Mouse (Mus musculus) heart, embryonic 10.5 days (tissue): ENCODE results near the gene Zmat3. TPM values are rescaled to one million over a fixed set of nuclear protein-coding genes. Genes with fewer than 3 reads are reported as not detected.
A peak's percentile ranks its signal among the peaks of the same experiment; 100 is the strongest.

Experiments
- DNase-seq: peaks from one replicate; pipeline ENCODE4 v3.0.0-alpha.2; 2017; ENCODE audit warnings: low spot score
- H3K27ac ChIP-seq: fragments of 300-500 bp; sonication (generic); 2 replicates; pipeline ENCODE4 v1.5.1; 2016; ENCODE audit warnings: mild to moderate bottlenecking
- H3K27me3 ChIP-seq: fragments of 300-500 bp; sonication (generic); 2 replicates; pipeline ENCODE4 v1.6.1; 2016; ENCODE audit warnings: mild to moderate bottlenecking; ENCODE audit not compliant: poor library complexity, insufficient read depth, severe bottlenecking
- H3K36me3 ChIP-seq: fragments of 300-500 bp; sonication (generic); 2 replicates; pipeline ENCODE4 v1.6.1; 2016; ENCODE audit warnings: mild to moderate bottlenecking, moderate library complexity
- H3K4me1 ChIP-seq: fragments of 300-500 bp; sonication (generic); 2 replicates; pipeline ENCODE4 v1.6.1; 2016; ENCODE audit warnings: mild to moderate bottlenecking
- H3K4me3 ChIP-seq: fragments of 300-500 bp; sonication (generic); 2 replicates; pipeline ENCODE4 v1.5.1; 2016; ENCODE audit warnings: mild to moderate bottlenecking, moderate library complexity
- H3K9me3 ChIP-seq: fragments of 300-500 bp; sonication (generic); 2 replicates; pipeline ENCODE4 v1.6.1; 2016; ENCODE audit warnings: mild to moderate bottlenecking, moderate library complexity
- WGBS: fragments of 180-500 bp; shearing (Covaris S2); methylation state at CpG from one replicate; pipeline ENCODE4 v1.1.7; 2016; 5-methylcytosine and 5-hydroxymethylcytosine counted together
- polyA plus RNA-seq: library from polyadenylated mRNA; unstranded; fragments of >200 nt; fragmentation: Nextera tagmentation; extraction: Ambion mirVana; gene quantifications from 2 replicates; pipeline ENCODE4 v1.2.1, GENCODE M21; 2016

Zmat3 gene
- polyA plus RNA-seq, result 4.6 and 5.3 TPM in 2 replicates

DNA sequence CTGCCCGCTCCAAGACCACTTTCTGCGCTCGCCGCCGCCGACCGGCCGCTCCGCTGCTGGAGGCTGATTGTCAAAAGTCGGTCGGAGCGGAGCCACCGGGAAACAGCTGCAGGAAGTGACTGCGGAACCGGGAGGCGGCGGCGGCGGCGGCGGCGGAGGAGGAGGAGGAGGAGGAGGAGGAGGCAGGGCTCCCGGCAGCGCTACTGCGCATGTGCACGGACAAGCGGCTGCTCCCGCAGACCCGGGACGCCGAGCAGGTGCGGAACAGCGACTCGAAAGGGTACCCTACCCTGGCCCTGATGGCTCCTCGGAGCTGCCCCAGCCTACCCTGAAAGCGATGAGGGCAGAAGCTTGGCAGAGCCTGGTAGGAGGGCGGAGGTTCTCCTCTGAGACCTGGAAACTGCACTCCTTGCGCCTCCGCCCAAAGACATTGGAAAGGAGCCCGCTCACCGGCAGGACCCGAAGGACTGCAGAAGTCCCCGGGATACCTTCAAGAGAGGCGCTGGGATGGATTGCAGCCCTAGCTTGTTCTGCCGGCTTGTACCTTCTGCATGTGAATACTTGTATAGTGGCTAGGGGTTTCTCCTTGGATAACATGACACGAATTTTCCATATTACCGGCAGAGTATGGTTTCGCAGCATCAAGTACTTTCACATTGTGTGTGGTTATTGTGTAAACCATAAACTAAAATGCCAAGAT lies at the start of gene Zmat3:
TSS of gene Zmat3 (minus strand) at position 469 of the 700 bp plus-strand sequence.
- Histone ChIP-seq H3K27ac (peak within 1 kb of the TSS; percentile 91), H3K9me3 (no peaks in the 10 kb centered on the region), H3K36me3 (no peaks in the 10 kb centered on the region), H3K4me3 (peak within 1 kb of the TSS; percentile 89), H3K27me3 (peaks cover 13% of the 10 kb centered on the region; the same call in 1 of the 2 replicates), H3K4me1 (peaks cover 11% of the 10 kb centered on the region)
- DNase-seq, result peak; percentile 92
- 3% methylated on average over 37 of the region's 48 CpGs for WGBS

DNA sequence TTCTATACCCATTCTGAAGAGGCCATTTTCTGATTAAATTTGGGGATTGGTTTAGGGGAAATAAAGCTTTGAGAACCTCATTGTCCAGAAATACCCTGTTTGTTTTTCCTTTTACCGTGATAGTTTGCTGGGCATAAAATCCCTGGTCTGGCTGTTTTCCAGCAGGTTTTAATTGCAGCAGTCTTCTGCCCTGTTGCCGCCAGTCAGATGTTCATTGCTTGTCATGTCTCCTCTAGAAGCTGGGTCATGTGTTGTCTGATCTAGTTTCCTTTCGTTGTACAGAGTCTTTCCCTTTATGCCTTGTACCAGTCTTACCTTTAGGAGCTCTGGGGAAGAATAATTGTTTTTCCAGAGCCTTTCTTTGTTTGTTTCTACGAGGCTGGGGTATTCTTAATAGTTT lies 48.6 kb upstream of the Zmat3 start:
- DNase-seq, result no peak
- Histone ChIP-seq H3K4me1 (peaks cover 38% of the 10 kb centered on the region), H3K27ac (no peak overlapping the region), H3K4me3 (no peak overlapping the region), H3K27me3 (no peaks in the 10 kb centered on the region), H3K9me3 (no peaks in the 10 kb centered on the region), H3K36me3 (no peaks in the 10 kb centered on the region)
- 67% methylated on average over 4 of the region's 4 CpGs for WGBS

DNA sequence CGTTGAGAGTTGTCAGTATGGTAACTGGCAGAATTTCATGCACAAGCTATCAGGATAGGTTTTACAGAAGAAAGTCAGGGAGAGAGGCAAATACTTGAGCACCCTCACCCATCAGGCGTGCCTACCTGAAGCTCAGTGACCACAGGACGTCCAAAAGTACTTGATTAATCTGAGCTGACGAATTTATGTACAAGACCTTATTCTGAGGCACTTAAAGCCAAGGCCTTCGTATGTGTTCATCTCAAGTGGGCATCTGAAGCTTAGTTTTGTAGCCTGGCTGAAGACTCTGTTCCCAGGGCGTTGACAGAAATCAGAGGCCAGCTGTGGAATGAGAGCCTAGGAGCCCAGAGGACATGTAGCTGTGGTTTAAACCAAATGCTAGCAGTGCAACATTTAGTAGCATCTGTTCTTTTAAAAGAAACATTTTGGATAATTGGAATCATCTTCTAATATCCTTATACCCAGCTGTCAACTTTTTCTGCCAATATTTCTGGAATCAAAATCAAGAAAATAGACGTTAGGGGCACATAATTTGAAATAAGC lies 46.8 kb upstream of the Zmat3 start:
- Histone ChIP-seq H3K9me3 (no peaks in the 10 kb centered on the region), H3K4me1 (peaks cover 47% of the 10 kb centered on the region), H3K36me3 (no peaks in the 10 kb centered on the region), H3K27me3 (no peaks in the 10 kb centered on the region), H3K27ac (no peak overlapping the region), H3K4me3 (no peak overlapping the region)
- WGBS, result 47% methylated on average over 7 of the region's 7 CpGs
- DNase-seq, result no peak

DNA sequence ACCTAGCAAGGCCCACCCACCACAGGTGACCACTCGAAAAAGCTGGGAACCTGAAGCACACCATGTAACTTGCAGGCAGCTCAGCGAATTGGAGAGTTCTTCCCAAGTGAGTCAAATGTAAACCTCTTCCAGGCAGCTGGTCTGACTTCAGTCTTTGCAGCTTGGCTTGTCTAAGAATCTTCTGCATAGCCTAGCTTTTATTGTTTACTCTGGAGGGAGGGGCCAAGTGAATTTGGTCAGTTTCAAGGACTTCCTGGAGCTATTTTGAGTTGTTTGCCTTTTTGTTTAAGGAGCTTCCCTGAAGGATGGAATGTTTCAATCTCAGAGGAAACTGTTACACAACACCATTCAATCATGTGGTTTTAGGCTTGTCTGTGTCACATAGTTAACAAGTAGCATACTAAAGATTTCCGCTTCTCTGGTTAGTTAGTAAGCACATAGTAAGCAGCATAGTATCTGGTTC lies 43.0 kb upstream of the Zmat3 start:
- H3K36me3 ChIP-seq, result no peaks in the 10 kb centered on the region
- no peaks in the 10 kb centered on the region for H3K27me3 ChIP-seq
- WGBS, result 88% methylated on average over 3 of the region's 3 CpGs
- H3K27ac ChIP-seq, result no peak overlapping the region
- peaks cover 39% of the 10 kb centered on the region for H3K4me1 ChIP-seq
- no peak for DNase-seq
- H3K9me3 ChIP-seq, result no peaks in the 10 kb centered on the region
- H3K4me3 ChIP-seq, result no peak overlapping the region

DNA sequence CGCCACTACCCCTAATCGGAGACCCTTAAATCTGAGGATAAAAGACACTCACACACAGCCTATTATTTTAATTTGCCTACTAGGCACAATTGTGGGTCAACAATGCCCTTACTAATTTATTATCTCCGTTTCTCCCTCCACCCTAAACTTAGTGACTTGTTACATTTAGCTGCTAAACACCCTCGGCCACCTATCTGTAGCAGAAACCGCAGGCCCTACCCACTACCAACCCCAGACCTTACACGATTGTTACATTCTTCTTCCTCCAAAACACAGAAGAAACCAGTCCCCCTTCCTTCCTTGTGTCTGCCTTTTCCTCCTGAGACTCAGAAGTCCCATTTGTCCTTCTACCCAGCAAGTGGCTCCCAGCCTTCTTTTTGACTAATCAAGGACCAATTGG lies 41.0 kb upstream of the Zmat3 start:
- Histone ChIP-seq H3K27me3 (no peaks in the 10 kb centered on the region), H3K4me3 (no peak overlapping the region), H3K27ac (no peak overlapping the region), H3K9me3 (no peaks in the 10 kb centered on the region), H3K4me1 (peaks cover 32% of the 10 kb centered on the region), H3K36me3 (no peaks in the 10 kb centered on the region)
- DNase-seq, result no peak
- WGBS, result 78% methylated on average over 6 of the region's 6 CpGs

DNA sequence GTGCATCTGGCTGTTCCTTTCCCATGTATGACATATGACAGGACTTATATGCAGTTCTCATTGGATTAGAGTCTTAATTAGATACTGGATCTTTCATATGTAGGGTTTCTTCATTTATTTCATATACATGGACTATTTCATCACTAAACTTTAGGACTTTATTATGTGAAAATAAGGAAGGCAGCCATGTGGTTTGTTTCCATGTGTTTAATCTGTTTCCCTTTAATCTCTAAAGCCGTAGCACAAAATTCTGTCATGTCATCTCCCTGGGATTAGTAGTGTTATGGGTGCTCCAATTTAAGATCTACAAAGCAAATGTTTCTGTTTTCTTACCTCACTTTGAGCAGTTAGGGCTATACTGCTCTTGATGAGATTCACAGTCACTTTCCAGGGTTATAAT lies 39.9 kb upstream of the Zmat3 start:
- no peak for DNase-seq
- WGBS, result 75% methylated on average over 1 of the region's 1 CpGs
- H3K9me3 ChIP-seq, result no peaks in the 10 kb centered on the region
- no peak overlapping the region for H3K27ac ChIP-seq
- peaks cover 40% of the 10 kb centered on the region for H3K4me1 ChIP-seq
- no peak overlapping the region for H3K4me3 ChIP-seq
- no peaks in the 10 kb centered on the region for H3K36me3 ChIP-seq
- no peaks in the 10 kb centered on the region for H3K27me3 ChIP-seq

DNA sequence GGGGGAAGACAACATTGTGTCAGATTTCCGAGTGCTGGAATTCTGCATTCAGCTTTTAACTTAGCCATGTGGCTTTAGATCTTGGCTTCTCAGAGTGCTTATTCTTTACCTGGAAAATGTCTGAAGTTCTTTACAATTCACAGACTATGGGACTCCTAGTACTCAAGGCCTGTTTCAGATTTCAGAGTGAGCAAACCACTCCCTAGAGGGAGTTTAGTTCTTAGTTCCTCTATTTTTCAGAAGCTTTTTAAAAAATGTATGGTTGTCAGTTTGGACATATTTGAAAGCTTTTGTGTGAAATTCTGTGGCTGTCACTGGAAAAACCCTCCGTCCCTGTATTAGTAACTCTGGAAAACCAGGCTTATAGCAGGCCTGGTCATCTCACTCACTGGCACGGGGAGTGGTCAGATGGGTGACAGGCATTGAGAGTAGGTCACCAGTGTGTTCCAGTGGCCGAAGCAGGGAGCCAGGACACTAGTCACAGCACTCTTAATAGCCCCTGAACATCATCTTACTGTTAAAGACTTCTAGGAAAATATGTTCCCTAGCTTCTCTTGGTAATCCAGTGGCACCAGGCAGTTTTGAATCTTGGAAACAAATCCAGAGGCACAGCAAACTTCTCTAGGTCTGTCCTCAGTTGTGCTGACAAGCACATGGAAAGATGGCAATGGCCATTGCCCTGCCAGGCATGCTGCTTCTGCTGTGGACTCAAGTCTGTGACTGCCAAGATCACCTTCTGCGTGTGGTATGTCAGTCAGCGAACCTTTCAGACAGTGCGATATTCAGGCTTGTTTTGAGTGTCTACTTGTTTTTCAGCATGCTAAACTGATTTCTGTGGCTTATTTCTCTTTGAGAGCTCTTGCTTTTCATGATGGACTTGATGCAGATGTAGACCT lies 37.4 kb upstream of the Zmat3 start:
- Histone ChIP-seq H3K4me1 (peaks cover 53% of the 10 kb centered on the region), H3K36me3 (no peaks in the 10 kb centered on the region), H3K9me3 (no peaks in the 10 kb centered on the region), H3K27ac (no peak overlapping the region), H3K4me3 (no peak overlapping the region), H3K27me3 (no peaks in the 10 kb centered on the region)
- DNase-seq, result no peak
- 70% methylated on average over 7 of the region's 7 CpGs for WGBS

DNA sequence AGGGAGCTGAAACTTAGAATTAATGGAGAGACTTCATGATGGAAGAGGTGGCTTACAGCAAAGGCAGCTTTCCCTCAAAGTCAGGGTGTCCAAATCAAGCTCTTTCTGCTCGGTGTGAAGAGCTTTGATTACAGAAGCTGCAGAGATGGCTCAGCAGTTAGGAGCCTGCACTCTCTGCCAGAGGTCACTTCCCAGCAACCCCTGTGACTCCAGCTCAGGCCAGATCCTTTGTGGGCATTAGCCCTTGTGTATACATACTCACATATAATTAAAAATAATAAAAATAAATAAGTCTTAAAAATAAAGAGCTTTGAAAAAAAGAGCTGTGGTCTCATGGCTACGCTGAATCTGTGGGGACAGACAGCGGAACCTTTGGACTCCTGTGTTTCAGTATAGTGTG lies 35.8 kb upstream of the Zmat3 start:
- Histone ChIP-seq H3K27me3 (no peaks in the 10 kb centered on the region), H3K4me1 (peaks cover 46% of the 10 kb centered on the region), H3K9me3 (no peaks in the 10 kb centered on the region), H3K36me3 (no peaks in the 10 kb centered on the region), H3K27ac (no peak overlapping the region), H3K4me3 (no peak overlapping the region)
- WGBS, result 73% methylated on average over 3 of the region's 3 CpGs
- DNase-seq, result peak; percentile 11

DNA sequence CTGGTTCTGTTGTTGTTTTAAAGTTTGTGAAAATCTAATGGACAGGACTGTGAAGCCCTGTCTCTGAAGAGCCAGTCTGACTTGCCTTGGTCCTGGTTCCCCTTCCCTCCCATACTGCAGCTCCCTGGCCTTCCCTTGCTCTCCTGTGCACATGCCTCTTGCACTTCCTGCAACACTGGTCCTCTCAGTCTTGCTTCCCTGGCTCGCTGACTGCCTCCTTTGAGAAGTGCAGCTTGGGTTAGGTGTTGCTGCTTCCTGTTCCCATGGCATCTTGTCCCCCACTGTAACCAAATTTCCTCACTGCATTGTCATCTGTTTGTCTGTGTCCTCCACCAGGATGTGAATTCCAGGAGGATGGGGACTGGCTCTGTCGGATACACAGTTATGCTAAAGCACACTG lies 34.1 kb upstream of the Zmat3 start:
- no peak overlapping the region for H3K27ac ChIP-seq
- H3K4me1 ChIP-seq, result peaks cover 42% of the 10 kb centered on the region
- no peak overlapping the region for H3K4me3 ChIP-seq
- no peaks in the 10 kb centered on the region for H3K9me3 ChIP-seq
- H3K27me3 ChIP-seq, result no peaks in the 10 kb centered on the region
- WGBS, result 49% methylated on average over 2 of the region's 2 CpGs
- H3K36me3 ChIP-seq, result no peaks in the 10 kb centered on the region
- no peak for DNase-seq

DNA sequence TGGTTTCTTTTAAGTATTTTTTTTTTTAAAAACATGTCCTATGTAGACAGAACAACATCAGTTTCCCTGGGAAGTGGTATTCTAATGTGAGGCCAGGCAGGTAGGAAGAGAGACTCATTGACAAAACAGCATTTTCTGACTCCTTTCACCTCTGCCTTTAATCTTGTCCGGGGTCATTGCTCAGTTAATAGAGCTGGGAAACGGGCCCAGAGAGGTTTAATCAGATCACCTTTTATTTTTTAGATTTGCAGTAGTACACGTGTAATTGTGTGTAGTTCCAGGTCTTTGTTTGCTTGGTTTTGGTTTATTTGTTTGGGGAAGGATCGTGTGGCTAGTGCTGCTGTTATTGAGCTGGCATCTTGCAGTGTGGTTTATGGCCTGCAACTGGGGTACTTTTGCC lies 33.6 kb upstream of the Zmat3 start:
- no peaks in the 10 kb centered on the region for H3K36me3 ChIP-seq
- H3K9me3 ChIP-seq, result no peaks in the 10 kb centered on the region
- H3K4me1 ChIP-seq, result peaks cover 41% of the 10 kb centered on the region
- DNase-seq, result no peak
- WGBS, result 59% methylated on average over 4 of the region's 4 CpGs
- H3K27me3 ChIP-seq, result no peaks in the 10 kb centered on the region
- H3K27ac ChIP-seq, result no peak overlapping the region
- H3K4me3 ChIP-seq, result no peak overlapping the region

DNA sequence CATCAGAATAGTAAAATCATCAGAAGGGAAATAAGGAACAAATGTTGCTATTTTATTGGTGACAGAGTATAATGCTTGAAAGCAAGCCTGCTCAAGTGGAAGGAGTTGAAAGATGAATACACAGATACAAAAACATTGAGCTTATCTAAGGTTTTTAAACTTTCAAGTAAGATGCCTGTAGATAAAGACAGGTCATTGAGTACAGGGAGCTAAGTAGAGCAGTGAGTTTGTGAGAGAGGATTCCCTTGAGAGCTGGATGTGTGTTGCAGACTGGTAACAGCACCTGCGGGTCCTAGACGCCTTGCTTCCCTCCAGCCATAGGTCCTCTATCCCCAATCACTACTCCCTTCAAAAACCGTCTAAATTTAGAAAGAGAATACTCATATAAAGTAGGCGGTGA lies 32.8 kb upstream of the Zmat3 start:
- Histone ChIP-seq H3K27ac (no peak overlapping the region), H3K36me3 (no peaks in the 10 kb centered on the region)
- WGBS, result 22% methylated on average over 4 of the region's 4 CpGs

DNA sequence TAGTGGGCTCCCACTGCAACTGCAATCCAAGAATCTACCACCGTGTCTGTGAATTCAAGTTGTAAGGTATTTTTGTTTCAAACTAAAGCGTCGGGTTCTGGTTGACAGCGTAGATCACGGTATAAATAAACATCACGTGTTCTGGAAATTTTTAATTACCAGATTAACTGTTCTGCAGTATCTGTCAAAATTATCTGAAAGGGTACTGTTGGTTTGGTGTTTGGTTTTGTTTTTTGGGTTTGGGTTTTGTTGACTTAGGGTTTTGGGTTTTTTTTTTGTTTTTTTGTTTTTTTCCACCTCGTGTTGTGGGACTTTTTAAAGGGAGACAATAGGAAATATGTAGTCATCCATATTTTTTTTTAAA lies 32.3 kb upstream of the Zmat3 start:
- peak overlapping the region; percentile 90 for H3K4me3 ChIP-seq
- DNase-seq, result no peak
- H3K27ac ChIP-seq, result peak overlapping the region; percentile 97; the same call in 1 of the 2 replicates

More for the DNA sequence above, 32.8 kb upstream of the Zmat3 start:
- Histone ChIP-seq H3K9me3 (no peaks in the 10 kb centered on the region), H3K4me3 (peak overlapping the region; percentile 90; the same call in 1 of the 2 replicates), H3K4me1 (peaks cover 40% of the 10 kb centered on the region), H3K27me3 (no peaks in the 10 kb centered on the region)
- no peak for DNase-seq

More for the DNA sequence above, 32.3 kb upstream of the Zmat3 start:
- H3K27me3 ChIP-seq, result no peaks in the 10 kb centered on the region
- H3K36me3 ChIP-seq, result no peaks in the 10 kb centered on the region
- peaks cover 35% of the 10 kb centered on the region for H3K4me1 ChIP-seq
- H3K9me3 ChIP-seq, result no peaks in the 10 kb centered on the region
- 3% methylated on average over 7 of the region's 7 CpGs for WGBS
